ENCODE assay signal across 13 mouse cellular contexts in the genomic region with DNA sequence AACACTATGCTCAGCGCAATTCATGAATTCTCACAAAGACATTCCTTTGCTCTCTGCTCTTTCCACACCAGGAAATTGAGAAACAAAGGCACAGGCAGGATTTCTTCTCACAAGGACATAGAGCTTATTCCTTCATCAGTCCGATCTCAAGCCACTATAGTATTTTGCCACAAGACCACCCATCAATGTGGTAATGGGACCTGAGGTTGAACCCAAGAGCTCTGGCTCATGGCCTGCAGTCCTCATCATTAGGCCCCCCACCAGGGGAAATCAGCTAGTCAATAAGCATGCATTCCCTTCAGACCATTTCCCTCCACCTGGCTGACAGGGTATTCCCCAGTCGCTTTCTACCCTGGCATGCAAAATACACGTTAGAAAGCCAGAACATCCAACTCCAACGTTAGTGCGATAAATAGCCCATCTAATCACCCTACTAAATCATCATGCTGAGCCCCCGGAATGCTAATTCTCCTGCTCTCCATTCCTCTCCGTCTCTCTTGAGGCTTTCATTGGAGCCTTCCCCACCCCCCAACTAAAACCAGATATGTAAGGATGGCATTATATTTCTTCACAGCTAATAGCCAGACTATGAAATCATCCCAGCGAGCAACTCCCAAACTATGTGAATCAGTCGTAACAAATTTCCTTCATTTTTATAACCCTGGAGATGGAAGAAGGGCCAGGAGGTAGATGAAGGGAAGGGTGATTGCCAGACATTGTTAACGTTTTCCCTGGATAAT.
"Had no signal": no experiment of that assay in that cellular context is flagged by ENCODE, and none has a peak within 500 bp of the region (broad histone marks: within the 10 kb centered on the region; RNA-seq: fewer than 3 reads in every experiment).

No protein-coding gene starts in this region.

- DNase-seq: kidney, adult 18-20 months; kidney, postnatal 14 days; left cerebral cortex, postnatal 4 days; lung, embryonic 14.5 days; lung, postnatal 10 days; midbrain, embryonic 14.5 days; thymus, postnatal 4 days had no signal

- H3K9me3 ChIP-seq: kidney, embryonic 15.5 days; limb, embryonic 15.5 days; liver, embryonic 12.5 days; megakaryocyte, embryonic 14.5 days; stomach, embryonic 15.5 days had no signal

- H3K9ac ChIP-seq: kidney, embryonic 15.5 days; limb, embryonic 15.5 days; liver, embryonic 12.5 days; lung, embryonic 14.5 days; stomach, embryonic 15.5 days had no signal

- H3K36me3 ChIP-seq: kidney, embryonic 15.5 days; limb, embryonic 15.5 days; liver, embryonic 12.5 days; stomach, embryonic 15.5 days had no signal

- H3K4me2 ChIP-seq: kidney, embryonic 15.5 days; limb, embryonic 15.5 days; liver, embryonic 12.5 days; lung, embryonic 14.5 days; stomach, embryonic 15.5 days had no signal

- H3K4me3 ChIP-seq: kidney, embryonic 15.5 days; limb, embryonic 15.5 days; liver, embryonic 12.5 days; megakaryocyte, embryonic 14.5 days; stomach, embryonic 15.5 days had no signal

- H3K27ac ChIP-seq: kidney, embryonic 15.5 days; limb, embryonic 15.5 days; liver, embryonic 12.5 days; macrophage; stomach, embryonic 15.5 days had no signal

- H3K27me3 ChIP-seq: kidney, embryonic 15.5 days; limb, embryonic 15.5 days; liver, embryonic 12.5 days; megakaryocyte, embryonic 14.5 days; stomach, embryonic 15.5 days had no signal

- ATAC-seq: liver, embryonic 12.5 days had no signal

- H3K4me1 ChIP-seq: kidney, embryonic 15.5 days; liver, embryonic 12.5 days; stomach, embryonic 15.5 days had no signal
